Mouse (Mus musculus): ENCODE results near the gene Mmp14.

- no peak for TF ChIP-seq CTCF (IDR thresholded peaks at IDR 0.05; ENCODE audit: control insufficient read depth, insufficient read depth, low read length)
- no peak for TF ChIP-seq POLR2A (IDR thresholded peaks at IDR 0.05; ENCODE audit: borderline replicate concordance, control insufficient read depth, low read depth, low read length)
Observed at GRCm38 (mm10) chr14:54387546-54387945, 43.9 kb upstream of the Mmp14 start.
